Mouse (Mus musculus) forelimb bud, embryonic 11.5 days (tissue): ENCODE data around the gene Olfr1218.
"Not testable (repeated sequence)": the region's sequence is repeated elsewhere in the genome, so short reads cannot be mapped to it uniquely, and the experiment has no call there.

Source experiments
- DNase-seq: peaks from one replicate; pipeline ENCODE4 v3.0.0-alpha.2; 2012; ENCODE audit warnings: low read depth, low spot score

The Olfr1218 gene

GRCm38 (mm10) chr2:89061087-89061486 is at the start of gene Olfr1218:
Olfr1218 (minus strand) TSS chr2:89061187.
- DNase-seq = no peak

- DNase-seq = no peak
These were observed 45.7 kb upstream of the Olfr1218 start, which contains the start of gene Olfr1220 for GRCm38 (mm10) chr2:89106735-89107134. Olfr1220 (minus strand) TSS chr2:89106835.

- no peak for DNase-seq
These were observed 44.7 kb upstream of the Olfr1218 start for GRCm38 (mm10) chr2:89105651-89106050.

GRCm38 (mm10) chr2:89093848-89094247 is 32.9 kb upstream of the Olfr1218 start:
- DNase-seq = no peak

GRCm38 (mm10) chr2:89083413-89083812 is 22.4 kb upstream of the Olfr1218 start, which contains the start of gene Olfr1219:
Olfr1219 (minus strand) TSS chr2:89083513.
- no peak for DNase-seq

DNA sequence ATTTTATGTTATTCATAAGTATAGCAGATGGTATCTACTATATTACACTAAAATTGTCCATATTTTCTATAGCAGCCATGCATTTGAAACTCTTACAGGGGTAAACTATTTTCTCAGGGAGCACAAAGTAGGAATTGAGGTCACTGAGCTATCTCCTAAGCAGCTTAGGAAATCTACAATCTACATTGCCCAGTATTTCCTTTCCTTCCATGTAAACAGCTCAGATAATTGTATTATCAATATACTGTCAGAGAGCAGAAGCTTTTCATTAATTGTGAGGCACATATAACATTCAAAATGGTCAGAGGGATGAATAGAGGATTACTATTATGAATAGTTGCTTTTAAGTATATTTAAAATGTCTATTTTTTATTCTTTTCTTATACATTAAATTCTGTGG is 20.5 kb upstream of the Olfr1218 start:
- no peak for DNase-seq

- DNase-seq = no peak
These were observed 29.0 kb downstream of the Olfr1218 start, which contains the start of gene Olfr1217 for GRCm38 (mm10) chr2:89031965-89032364. Olfr1217 (minus strand) TSS chr2:89032065.

- not testable (repeated sequence) for DNase-seq
These were observed 39.6 kb downstream of the Olfr1218 start for GRCm38 (mm10) chr2:89021436-89021835.

DNA sequence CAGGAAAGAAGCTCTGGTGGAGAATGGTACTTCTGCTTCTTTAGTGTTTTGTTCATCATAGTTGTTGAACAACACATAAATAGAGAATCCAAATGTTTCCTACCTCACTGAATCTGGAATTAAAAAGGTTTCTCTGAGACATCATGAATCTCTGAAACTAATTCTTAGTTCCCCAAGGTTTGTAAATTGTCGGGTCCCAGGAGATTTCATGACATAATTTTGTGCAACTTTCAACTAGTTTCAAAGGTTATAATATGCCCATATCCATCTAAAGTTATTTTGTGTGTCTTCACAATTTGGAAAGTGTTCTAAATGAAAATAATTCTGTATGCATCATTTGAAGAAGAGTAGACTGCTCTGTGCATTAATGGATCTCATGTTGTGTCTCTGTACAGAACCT is 42.7 kb downstream of the Olfr1218 start, which contains the start of gene Olfr1216:
Olfr1216 (minus strand) TSS at position 101 of the 400 bp plus-strand sequence.
- no peak for DNase-seq

- DNase-seq = no peak
These were observed 54.1 kb downstream of the Olfr1218 start, which contains the start of gene Olfr1215 for GRCm38 (mm10) chr2:89006873-89007272. Olfr1215 (minus strand) TSS chr2:89006973.
